Mouse (Mus musculus) hindbrain, embryonic 10.5 days (tissue): Measurements from ENCODE around the gene Kcnmb2. TPM values are rescaled to one million over a fixed set of nuclear protein-coding genes. Genes with fewer than 3 reads are reported as not detected.
A peak's percentile ranks its signal among the peaks of the same experiment; 100 is the strongest.

Experiments used
- DNase-seq: peaks from one replicate; pipeline ENCODE4 v3.0.0-alpha.2; 2017; ENCODE audit warnings: low spot score
- H3K27ac ChIP-seq: fragments of 300-500 bp; sonication (generic); 2 replicates; pipeline ENCODE4 v1.5.1; 2016; ENCODE audit warnings: mild to moderate bottlenecking, moderate library complexity
- H3K27me3 ChIP-seq: fragments of 300-500 bp; sonication (generic); 2 replicates; pipeline ENCODE4 v1.6.1; 2016; ENCODE audit warnings: mild to moderate bottlenecking; ENCODE audit not compliant: poor library complexity, insufficient read depth, severe bottlenecking
- H3K36me3 ChIP-seq: fragments of 300-500 bp; sonication (generic); 2 replicates; pipeline ENCODE4 v1.6.1; 2016; ENCODE audit warnings: mild to moderate bottlenecking, moderate library complexity
- H3K4me1 ChIP-seq: fragments of 300-500 bp; sonication (generic); replicated peaks from 2 replicates; pipeline ENCODE4 v1.6.1; 2016; ENCODE audit warnings: mild to moderate bottlenecking
- H3K4me3 ChIP-seq: fragments of 300-500 bp; sonication (generic); 2 replicates; pipeline ENCODE4 v1.5.1; 2016; ENCODE audit warnings: mild to moderate bottlenecking, moderate library complexity
- H3K9me3 ChIP-seq: fragments of 300-500 bp; sonication (generic); 2 replicates; pipeline ENCODE4 v1.6.1; 2016; ENCODE audit warnings: mild to moderate bottlenecking, moderate library complexity
- WGBS: fragments of 180-500 bp; shearing (Covaris S2); methylation state at CpG from one replicate; pipeline ENCODE4 v1.1.7; 2016; 5-methylcytosine and 5-hydroxymethylcytosine counted together
- polyA plus RNA-seq: library from polyadenylated mRNA; unstranded; fragments of >200 nt; fragmentation: Nextera tagmentation; extraction: Ambion mirVana; gene quantifications from 2 replicates; pipeline ENCODE4 v1.2.1, GENCODE M21; 2016

Gene Kcnmb2
- polyA plus RNA-seq: 3.4 and 6.8 TPM in 2 replicates

DNA sequence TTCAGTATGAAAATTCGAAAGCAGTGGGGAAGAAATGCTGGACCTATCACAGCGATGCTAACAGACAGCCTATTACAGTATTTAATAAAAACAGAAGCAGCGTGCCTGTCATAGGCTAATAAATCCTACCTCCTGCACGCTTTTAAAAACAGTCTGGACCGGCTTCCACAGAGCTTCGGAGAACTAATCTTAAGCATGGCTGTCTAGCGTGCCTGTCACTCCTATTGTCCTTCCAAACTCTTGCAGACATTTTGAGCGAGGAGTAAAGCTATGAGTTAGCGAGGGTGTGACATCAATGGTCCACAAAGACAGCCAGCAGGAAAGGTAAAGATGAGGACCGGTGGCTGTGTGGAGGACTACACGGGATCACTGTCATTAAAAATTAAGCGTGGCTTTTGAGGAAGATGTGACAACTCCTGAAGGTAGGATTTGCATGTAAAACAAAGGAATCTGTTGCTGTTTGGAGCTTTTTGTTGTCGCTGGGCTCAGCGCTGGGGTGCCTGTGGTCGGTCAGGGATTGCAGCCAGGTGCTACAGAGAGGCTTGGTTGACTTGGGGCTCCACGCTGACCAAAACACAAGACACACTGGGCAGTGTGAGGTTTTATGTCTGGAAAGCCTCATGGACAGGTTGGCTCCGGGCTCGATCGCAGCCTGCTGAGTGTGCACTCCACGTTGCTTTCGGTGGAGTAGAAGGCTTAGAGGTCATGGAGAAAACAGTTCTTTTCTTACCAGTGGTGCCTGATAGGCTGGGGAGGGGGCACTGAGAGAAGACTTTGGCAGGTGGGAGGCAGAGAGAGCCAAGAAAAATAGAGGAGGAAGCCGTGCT is at the start of gene Kcnmb2:
Kcnmb2 (plus strand) TSS at position 4 of the 827 bp plus-strand sequence.
- H3K9me3 ChIP-seq: no peaks in the 10 kb centered on the region
- H3K27ac ChIP-seq: peak within 1 kb of the TSS; percentile 74
- H3K4me3 ChIP-seq: peak within 1 kb of the TSS; percentile 52
- 2% methylated on average over 22 of the region's 22 CpGs for WGBS
- H3K27me3 ChIP-seq: peaks cover 22% of the 10 kb centered on the region; the same call in 1 of the 2 replicates
- no peaks in the 10 kb centered on the region for H3K36me3 ChIP-seq
- peaks cover 26% of the 10 kb centered on the region for H3K4me1 ChIP-seq
- peak; percentile 30 for DNase-seq

DNA sequence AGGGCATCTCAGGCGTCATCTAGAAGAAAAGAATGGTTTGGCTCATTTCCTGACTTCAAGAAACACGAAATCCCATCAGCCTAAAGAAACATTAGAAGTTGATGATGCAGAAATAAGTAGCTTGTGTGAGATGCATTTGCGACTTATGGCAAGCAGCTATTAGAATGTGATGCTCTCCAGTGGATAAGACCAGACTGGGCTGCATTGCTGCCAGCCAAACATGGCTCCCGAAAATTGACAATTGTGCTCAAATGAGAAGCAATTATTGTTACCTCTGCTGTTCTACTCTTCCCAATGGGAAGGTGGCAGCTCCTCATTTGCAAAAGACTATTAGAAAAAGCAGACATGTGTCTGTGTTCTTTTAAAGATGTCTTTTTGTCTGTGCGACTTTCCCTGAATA is 38.8 kb upstream of the Kcnmb2 start:
- 68% methylated on average over 5 of the region's 5 CpGs for WGBS
- peaks cover 4% of the 10 kb centered on the region; the same call in 1 of the 2 replicates for H3K4me1 ChIP-seq
- DNase-seq: no peak
- no peak overlapping the region for H3K27ac ChIP-seq
- no peak overlapping the region for H3K4me3 ChIP-seq
- H3K27me3 ChIP-seq: no peaks in the 10 kb centered on the region
- H3K9me3 ChIP-seq: no peaks in the 10 kb centered on the region
- no peaks in the 10 kb centered on the region for H3K36me3 ChIP-seq

DNA sequence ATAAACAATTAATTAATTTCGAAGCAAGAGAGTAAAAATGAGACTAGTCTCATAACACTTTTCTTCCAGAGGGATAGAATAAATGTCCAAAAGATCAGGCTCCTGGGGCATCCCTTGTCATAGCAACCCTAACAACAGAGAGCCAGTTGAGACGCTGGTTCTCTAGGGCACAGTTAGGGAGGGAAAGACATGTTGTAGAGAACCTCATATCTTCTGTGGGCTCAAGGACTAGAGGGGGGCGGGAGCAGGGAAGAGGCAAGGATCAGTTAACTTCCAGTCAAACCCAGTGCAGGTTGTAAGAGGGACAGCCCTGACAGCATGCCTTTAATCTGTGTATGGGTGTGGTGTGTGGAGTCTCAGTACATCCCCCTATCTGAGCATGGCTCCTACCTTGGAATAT is 38.2 kb upstream of the Kcnmb2 start:
- Histone ChIP-seq H3K36me3 (no peaks in the 10 kb centered on the region), H3K27ac (no peak overlapping the region), H3K4me3 (no peak overlapping the region), H3K27me3 (no peaks in the 10 kb centered on the region), H3K9me3 (no peaks in the 10 kb centered on the region), H3K4me1 (peaks cover 4% of the 10 kb centered on the region; the same call in 1 of the 2 replicates)
- no peak for DNase-seq
- WGBS: 79% methylated on average over 3 of the region's 3 CpGs

DNA sequence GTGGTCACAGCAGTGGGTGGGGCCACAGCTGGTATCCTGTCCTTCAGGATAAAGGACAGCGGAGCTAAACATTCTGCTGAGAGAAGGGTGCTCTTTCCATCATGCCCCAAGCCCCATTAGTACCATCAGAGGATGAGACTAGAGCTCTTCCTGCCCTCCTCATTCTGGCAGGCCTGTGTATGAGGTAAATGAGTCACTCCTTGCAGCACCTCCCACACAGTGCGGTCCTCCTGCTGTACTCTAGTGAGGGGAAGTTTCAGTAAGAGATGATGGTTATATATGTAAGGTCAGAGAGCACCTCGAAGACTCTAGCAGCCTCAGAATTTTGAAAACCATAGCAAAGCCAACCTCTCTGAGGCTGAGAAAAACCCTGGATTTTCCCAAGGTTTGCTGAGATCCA is 30.8 kb upstream of the Kcnmb2 start:
- no peaks in the 10 kb centered on the region for H3K9me3 ChIP-seq
- 91% methylated on average over 3 of the region's 3 CpGs for WGBS
- no peak overlapping the region for H3K27ac ChIP-seq
- no peak for DNase-seq
- no peaks in the 10 kb centered on the region for H3K27me3 ChIP-seq
- no peak overlapping the region for H3K4me3 ChIP-seq
- H3K4me1 ChIP-seq: no peaks in the 10 kb centered on the region
- H3K36me3 ChIP-seq: no peaks in the 10 kb centered on the region

DNA sequence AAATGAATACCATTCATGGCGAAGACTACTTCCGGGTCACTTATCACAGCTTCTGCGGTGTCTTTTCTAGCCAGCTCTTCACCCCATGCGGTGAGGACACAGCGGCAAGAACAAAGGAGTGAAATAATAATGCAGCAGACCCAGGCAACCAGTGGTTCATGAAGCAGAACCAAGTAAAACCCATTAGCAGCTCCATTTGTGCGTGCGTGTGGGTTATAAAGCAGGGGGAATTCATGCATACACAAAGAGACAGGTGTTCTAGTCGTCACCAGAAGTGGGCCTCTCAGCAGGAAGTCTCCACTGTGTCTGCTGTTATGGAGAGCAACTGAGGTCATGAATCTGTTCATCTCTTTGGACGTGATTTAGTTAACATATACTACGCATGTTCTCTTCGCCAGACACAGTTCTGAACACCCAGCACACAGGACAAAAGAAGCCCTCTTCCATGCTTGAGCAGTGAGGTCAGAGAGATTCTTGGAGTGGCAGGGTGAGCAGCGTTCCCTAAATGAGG is 19.6 kb upstream of the Kcnmb2 start:
- 40% methylated on average over 12 of the region's 12 CpGs for WGBS
- Histone ChIP-seq H3K27me3 (no peaks in the 10 kb centered on the region), H3K9me3 (no peaks in the 10 kb centered on the region), H3K36me3 (no peaks in the 10 kb centered on the region), H3K27ac (peak overlapping the region; percentile 23; the same call in 1 of the 2 replicates), H3K4me1 (peaks cover 13% of the 10 kb centered on the region; the same call in 1 of the 2 replicates), H3K4me3 (no peak overlapping the region)
- peak; percentile 21 for DNase-seq

DNA sequence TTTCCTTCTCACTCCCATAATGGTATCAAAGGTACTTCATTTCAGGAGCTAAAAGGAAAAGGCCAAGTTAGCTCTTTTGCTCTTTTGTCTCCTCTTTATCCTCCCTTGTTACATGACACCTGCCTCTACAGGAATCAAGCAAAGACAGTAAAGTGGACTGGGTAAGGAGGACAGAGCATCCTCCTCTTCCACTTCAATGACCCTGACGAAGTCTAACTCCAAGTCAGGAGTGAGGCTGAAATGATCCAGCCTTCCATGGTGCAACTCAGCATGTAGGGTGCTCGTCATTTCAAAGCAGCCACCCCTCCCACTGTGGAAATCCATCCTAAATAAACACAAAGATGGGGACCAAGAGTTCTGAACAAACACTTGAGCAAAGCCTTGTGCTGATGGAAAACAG is 9.7 kb upstream of the Kcnmb2 start:
- Histone ChIP-seq H3K27ac (no peak overlapping the region), H3K27me3 (no peaks in the 10 kb centered on the region), H3K36me3 (no peaks in the 10 kb centered on the region), H3K9me3 (no peaks in the 10 kb centered on the region), H3K4me3 (no peak overlapping the region), H3K4me1 (no peaks in the 10 kb centered on the region)
- WGBS: 52% methylated on average over 2 of the region's 2 CpGs
- no peak for DNase-seq

DNA sequence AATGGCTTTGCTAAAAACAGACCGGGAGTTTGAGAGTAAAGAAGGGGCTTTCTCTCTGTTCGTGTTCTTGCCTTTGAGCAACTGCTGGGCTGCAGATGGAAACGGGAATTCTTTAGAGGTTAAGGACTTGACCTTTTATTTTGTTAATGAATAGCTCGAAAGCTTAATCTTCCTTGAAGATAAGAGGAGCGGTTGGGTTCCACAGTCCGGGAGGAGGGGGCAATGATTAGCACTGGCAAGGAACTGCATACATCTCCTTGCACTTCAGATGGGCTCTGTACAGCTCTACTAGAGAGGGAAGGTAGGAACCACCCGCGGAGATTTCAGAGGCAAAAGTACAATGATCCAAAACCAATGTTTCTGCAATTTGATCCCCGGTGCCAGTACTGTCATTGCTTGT is 1.2 kb downstream of the Kcnmb2 start:
- Histone ChIP-seq H3K4me3 (peak overlapping the region; percentile 52), H3K27me3 (peaks cover 22% of the 10 kb centered on the region; the same call in 1 of the 2 replicates), H3K27ac (no peak overlapping the region), H3K36me3 (no peaks in the 10 kb centered on the region), H3K4me1 (peaks cover 26% of the 10 kb centered on the region), H3K9me3 (no peaks in the 10 kb centered on the region)
- DNase-seq: peak; percentile 11
- WGBS: 3% methylated on average over 9 of the region's 9 CpGs

DNA sequence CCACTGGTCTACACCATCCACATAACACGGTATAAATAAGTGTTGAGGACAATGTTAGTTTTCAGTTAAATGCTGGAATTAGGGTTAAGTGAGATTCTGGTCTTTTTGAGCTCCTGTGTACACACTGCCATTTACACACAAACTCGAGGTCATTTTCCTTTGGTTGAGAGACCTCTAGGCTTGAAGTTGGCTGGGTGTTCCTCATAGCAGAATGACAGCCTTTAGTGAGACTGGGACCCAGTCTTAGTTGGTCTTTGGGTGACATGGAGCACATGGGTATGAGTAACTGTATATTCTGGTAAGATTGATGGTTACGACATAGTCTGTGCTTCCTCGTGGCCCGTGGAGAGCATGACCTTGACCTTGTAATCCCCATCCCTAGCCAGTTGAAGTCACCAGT is 1.8 kb downstream of the Kcnmb2 start:
- no peaks in the 10 kb centered on the region for H3K9me3 ChIP-seq
- DNase-seq: no peak
- H3K27ac ChIP-seq: no peak overlapping the region
- H3K4me1 ChIP-seq: peaks cover 26% of the 10 kb centered on the region
- H3K27me3 ChIP-seq: peaks cover 22% of the 10 kb centered on the region; the same call in 1 of the 2 replicates
- H3K4me3 ChIP-seq: no peak overlapping the region
- H3K36me3 ChIP-seq: no peaks in the 10 kb centered on the region
- WGBS: 69% methylated on average over 5 of the region's 5 CpGs

DNA sequence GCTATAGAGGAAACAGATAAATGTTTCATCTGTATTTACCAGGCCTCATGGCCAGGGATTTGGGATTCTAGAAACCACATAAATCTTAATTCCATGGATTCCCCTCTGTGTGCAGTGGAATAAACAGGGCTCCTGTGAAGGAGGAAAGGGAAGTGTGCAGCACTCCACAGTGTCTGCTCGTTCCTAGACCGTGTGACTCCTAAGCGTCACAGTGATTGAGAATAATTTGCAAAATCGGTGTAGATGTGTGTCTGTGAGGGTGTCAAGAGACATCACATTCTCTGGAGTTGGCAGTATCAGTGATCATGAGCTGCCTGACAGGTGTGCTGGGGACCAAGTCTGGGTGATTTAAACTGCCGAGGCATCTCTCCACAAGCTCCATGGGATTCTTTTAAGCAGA is 8.9 kb downstream of the Kcnmb2 start:
- Histone ChIP-seq H3K36me3 (no peaks in the 10 kb centered on the region), H3K27ac (no peak overlapping the region), H3K4me3 (no peak overlapping the region), H3K9me3 (no peaks in the 10 kb centered on the region), H3K4me1 (no peaks in the 10 kb centered on the region), H3K27me3 (no peaks in the 10 kb centered on the region)
- no peak for DNase-seq
- WGBS: 78% methylated on average over 5 of the region's 5 CpGs

DNA sequence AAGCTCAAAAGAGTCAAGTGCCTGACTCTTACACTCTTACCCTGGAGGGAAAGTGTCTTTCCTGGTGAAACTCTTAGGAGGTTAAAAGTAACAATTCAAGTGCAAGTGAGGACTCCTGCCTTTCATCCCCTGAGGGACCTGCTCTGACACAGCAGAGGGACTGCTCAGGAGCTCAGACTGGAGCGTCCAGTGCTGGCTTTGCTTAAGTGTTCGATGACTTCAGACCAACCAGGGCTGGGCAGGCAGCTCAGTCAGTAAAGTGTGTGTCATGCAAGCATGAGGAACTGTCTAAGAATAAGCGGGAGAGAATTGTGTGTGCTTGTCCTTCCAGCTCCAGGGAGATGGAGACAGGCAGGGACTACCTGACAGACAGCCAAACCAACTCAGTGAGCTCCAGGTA is 9.4 kb downstream of the Kcnmb2 start:
- H3K9me3 ChIP-seq: no peaks in the 10 kb centered on the region
- 61% methylated on average over 3 of the region's 3 CpGs for WGBS
- H3K4me3 ChIP-seq: no peak overlapping the region
- H3K4me1 ChIP-seq: no peaks in the 10 kb centered on the region
- no peaks in the 10 kb centered on the region for H3K36me3 ChIP-seq
- no peak overlapping the region for H3K27ac ChIP-seq
- no peaks in the 10 kb centered on the region for H3K27me3 ChIP-seq
- DNase-seq: no peak

DNA sequence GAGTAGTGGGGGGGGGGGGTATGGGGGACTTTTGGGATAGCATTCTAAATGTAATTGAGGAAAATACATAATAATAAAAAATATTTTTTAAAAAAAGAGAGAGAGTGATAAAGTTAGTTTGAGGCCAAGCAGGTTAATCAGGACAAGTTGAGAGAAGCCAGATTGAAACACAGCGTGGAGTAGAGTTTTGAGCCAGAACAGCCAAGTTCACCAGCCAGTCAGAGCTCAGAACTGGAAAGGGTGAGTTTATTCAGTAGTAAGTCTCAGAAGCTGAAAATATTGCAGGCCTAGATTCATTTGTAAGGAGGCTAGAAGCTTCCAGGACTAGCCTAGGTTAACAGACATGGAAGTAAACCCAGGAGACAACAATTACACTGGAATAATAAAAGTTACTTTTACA is 26.2 kb downstream of the Kcnmb2 start:
- H3K9me3 ChIP-seq: no peaks in the 10 kb centered on the region
- 98% methylated on average over 1 of the region's 1 CpGs for WGBS
- H3K4me1 ChIP-seq: no peaks in the 10 kb centered on the region
- DNase-seq: no peak
- H3K4me3 ChIP-seq: no peak overlapping the region
- H3K27me3 ChIP-seq: no peaks in the 10 kb centered on the region
- H3K36me3 ChIP-seq: no peaks in the 10 kb centered on the region
- H3K27ac ChIP-seq: no peak overlapping the region

DNA sequence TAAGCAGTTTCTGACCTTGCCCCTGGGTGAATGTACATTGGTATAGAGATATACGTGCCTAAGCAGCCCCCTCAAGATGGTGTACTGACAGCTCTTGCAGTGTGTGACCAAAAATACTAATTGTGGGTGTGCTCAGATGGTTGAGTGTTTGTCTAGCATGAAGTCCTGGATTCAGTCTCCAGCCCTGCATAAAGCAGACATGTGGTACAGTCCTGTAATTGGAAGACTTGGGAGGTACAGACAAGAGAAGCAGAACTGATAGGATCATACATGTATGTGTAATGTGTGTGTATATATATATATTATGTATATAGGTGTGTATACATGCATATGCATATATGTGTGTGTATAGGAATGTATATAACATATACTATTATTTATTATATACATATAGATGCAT is 32.4 kb downstream of the Kcnmb2 start:
- H3K27me3 ChIP-seq: no peaks in the 10 kb centered on the region
- no peaks in the 10 kb centered on the region for H3K36me3 ChIP-seq
- no peak overlapping the region for H3K4me3 ChIP-seq
- no peak overlapping the region for H3K27ac ChIP-seq
- H3K9me3 ChIP-seq: no peaks in the 10 kb centered on the region
- no peak for DNase-seq
- WGBS: 82% methylated on average over 1 of the region's 1 CpGs
- no peaks in the 10 kb centered on the region for H3K4me1 ChIP-seq

DNA sequence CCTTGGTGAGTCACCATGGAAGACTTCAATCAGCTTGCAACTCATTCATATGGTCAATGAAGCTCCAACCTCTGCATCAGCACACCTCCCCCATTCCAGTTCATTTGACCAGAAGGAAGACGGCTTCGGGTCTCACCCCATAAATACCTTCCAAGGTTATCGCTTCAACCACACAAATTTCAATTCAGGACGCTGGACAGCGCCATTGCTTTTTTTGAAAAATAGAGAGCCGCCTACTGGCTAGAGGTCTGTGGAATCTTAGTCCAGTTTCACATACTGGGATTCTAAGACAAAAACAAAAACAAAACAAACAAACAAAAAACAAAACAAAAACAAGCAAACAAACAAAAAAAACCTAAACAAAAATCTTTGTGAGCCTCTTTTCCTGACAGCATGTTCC is 39.2 kb downstream of the Kcnmb2 start:
- peak; percentile 47 for DNase-seq
- no peak overlapping the region for H3K27ac ChIP-seq
- H3K9me3 ChIP-seq: no peaks in the 10 kb centered on the region
- WGBS: 29% methylated on average over 6 of the region's 6 CpGs
- no peak overlapping the region for H3K4me3 ChIP-seq
- no peaks in the 10 kb centered on the region for H3K36me3 ChIP-seq
- H3K4me1 ChIP-seq: no peaks in the 10 kb centered on the region
- no peaks in the 10 kb centered on the region for H3K27me3 ChIP-seq
